Mouse (Mus musculus): ENCODE measurements around the gene Prrc2a. TPM values are rescaled to one million over a fixed set of nuclear protein-coding genes. Genes with fewer than 3 reads are reported as not detected.

Gene Prrc2a
- polyA plus RNA-seq, 1 experiment: 146 TPM

GRCm38 (mm10) chr17:35193881-35194843 lies 29.5 kb upstream of the Prrc2a start, which contains the start of gene Ltb:
Gene Ltb (plus strand): TSS chr17:35194439.
- peak within 1 kb of the TSS; percentile 44 for H3K4me3 ChIP-seq (ENCODE audit: insufficient read depth, low read depth, low read length)
- 85% methylated on average over 28 of the region's 28 CpGs for WGBS
- TF ChIP-seq CTCF (IDR thresholded peaks at IDR 0.05; ENCODE audit: insufficient read depth, low read depth, low read length) (no peak), POLR2A (IDR thresholded peaks at IDR 0.05; ENCODE audit: insufficient read depth, low read depth, low read length) (no peak)
- no peak within 1 kb of the TSS for H3K27ac ChIP-seq (ENCODE audit: insufficient read depth, low read depth, low read length)
- H3K4me1 ChIP-seq (ENCODE audit: control insufficient read depth, insufficient read depth, low read length): peaks cover 14% of the 10 kb centered on the region

- 91% methylated on average over 5 of the region's 5 CpGs for WGBS
- TF ChIP-seq CTCF (IDR thresholded peaks at IDR 0.05; ENCODE audit: insufficient read depth, low read depth, low read length) (no peak), POLR2A (IDR thresholded peaks at IDR 0.05; ENCODE audit: insufficient read depth, low read depth, low read length) (no peak)
- Histone ChIP-seq H3K4me1 (ENCODE audit: control insufficient read depth, insufficient read depth, low read length) (peaks cover 14% of the 10 kb centered on the region), H3K4me3 (ENCODE audit: insufficient read depth, low read depth, low read length) (no peak overlapping the region), H3K27ac (ENCODE audit: insufficient read depth, low read depth, low read length) (no peak overlapping the region)
Observed at GRCm38 (mm10) chr17:35192924-35193323, 28.2 kb upstream of the Prrc2a start.

GRCm38 (mm10) chr17:35191723-35192122 lies 27.0 kb upstream of the Prrc2a start:
- TF ChIP-seq CTCF (IDR thresholded peaks at IDR 0.05; ENCODE audit: insufficient read depth, low read depth, low read length): no peak
- Histone ChIP-seq H3K4me1 (ENCODE audit: control insufficient read depth, insufficient read depth, low read length) (peaks cover 15% of the 10 kb centered on the region), H3K27ac (ENCODE audit: insufficient read depth, low read depth, low read length) (no peak overlapping the region), H3K4me3 (ENCODE audit: insufficient read depth, low read depth, low read length) (no peak overlapping the region)
- WGBS: 63% methylated on average over 2 of the region's 2 CpGs

- no peak overlapping the region for H3K27ac ChIP-seq (ENCODE audit: insufficient read depth, low read depth, low read length)
- peaks cover 7% of the 10 kb centered on the region for H3K4me1 ChIP-seq (ENCODE audit: control insufficient read depth, insufficient read depth, low read length)
- WGBS: 74% methylated on average over 4 of the region's 4 CpGs
- TF ChIP-seq CTCF (IDR thresholded peaks at IDR 0.05; ENCODE audit: insufficient read depth, low read depth, low read length) (no peak), POLR2A (IDR thresholded peaks at IDR 0.05; ENCODE audit: insufficient read depth, low read depth, low read length) (no peak)
- no peak overlapping the region for H3K4me3 ChIP-seq (ENCODE audit: insufficient read depth, low read depth, low read length)
Observed at GRCm38 (mm10) chr17:35190096-35190495, 25.4 kb upstream of the Prrc2a start.

GRCm38 (mm10) chr17:35189186-35189585 lies 24.5 kb upstream of the Prrc2a start:
- TF ChIP-seq POLR2A (IDR thresholded peaks at IDR 0.05; ENCODE audit: insufficient read depth, low read depth, low read length): no peak
- no peak for TF ChIP-seq CTCF (IDR thresholded peaks at IDR 0.05; ENCODE audit: insufficient read depth, low read depth, low read length)
- H3K4me3 ChIP-seq (ENCODE audit: insufficient read depth, low read depth, low read length): no peak overlapping the region
- H3K4me1 ChIP-seq (ENCODE audit: control insufficient read depth, insufficient read depth, low read length): peaks cover 5% of the 10 kb centered on the region
- no peak overlapping the region for H3K27ac ChIP-seq (ENCODE audit: insufficient read depth, low read depth, low read length)
- WGBS: 90% methylated on average over 1 of the region's 1 CpGs

- no peak within 1 kb of the TSS for H3K27ac ChIP-seq (ENCODE audit: insufficient read depth, low read depth, low read length)
- H3K4me1 ChIP-seq (ENCODE audit: control insufficient read depth, insufficient read depth, low read length): peaks cover 5% of the 10 kb centered on the region
- no peak within 1 kb of the TSS for H3K4me3 ChIP-seq (ENCODE audit: insufficient read depth, low read depth, low read length)
- WGBS: 76% methylated on average over 7 of the region's 7 CpGs
- TF ChIP-seq POLR2A (IDR thresholded peaks at IDR 0.05; ENCODE audit: insufficient read depth, low read depth, low read length) (no peak), CTCF (IDR thresholded peaks at IDR 0.05; ENCODE audit: insufficient read depth, low read depth, low read length) (no peak)
Observed at GRCm38 (mm10) chr17:35187959-35188610, 23.4 kb upstream of the Prrc2a start, which contains the start of gene Lst1. Gene Lst1 (minus strand): TSS chr17:35188439.

- H3K4me3 ChIP-seq (ENCODE audit: insufficient read depth, low read depth, low read length): no peak overlapping the region
- WGBS: 80% methylated on average over 4 of the region's 4 CpGs
- no peak for TF ChIP-seq POLR2A (IDR thresholded peaks at IDR 0.05; ENCODE audit: insufficient read depth, low read depth, low read length)
- no peak for TF ChIP-seq CTCF (IDR thresholded peaks at IDR 0.05; ENCODE audit: insufficient read depth, low read depth, low read length)
- peaks cover 5% of the 10 kb centered on the region for H3K4me1 ChIP-seq (ENCODE audit: control insufficient read depth, insufficient read depth, low read length)
- no peak overlapping the region for H3K27ac ChIP-seq (ENCODE audit: insufficient read depth, low read depth, low read length)
Observed at GRCm38 (mm10) chr17:35187345-35187744, 22.6 kb upstream of the Prrc2a start.

GRCm38 (mm10) chr17:35186681-35187080 lies 22.0 kb upstream of the Prrc2a start:
- H3K27ac ChIP-seq (ENCODE audit: insufficient read depth, low read depth, low read length): no peak overlapping the region

More at GRCm38 (mm10) chr17:35186681-35187080, 22.0 kb upstream of the Prrc2a start:
- TF ChIP-seq CTCF (IDR thresholded peaks at IDR 0.05; ENCODE audit: insufficient read depth, low read depth, low read length) (no peak), POLR2A (IDR thresholded peaks at IDR 0.05; ENCODE audit: insufficient read depth, low read depth, low read length) (no peak)
- H3K4me3 ChIP-seq (ENCODE audit: insufficient read depth, low read depth, low read length): 0 out of 2 replicates have a peak overlapping the region, but pooled peaks have one; percentile 1
- peaks cover 5% of the 10 kb centered on the region for H3K4me1 ChIP-seq (ENCODE audit: control insufficient read depth, insufficient read depth, low read length)
- 2% methylated on average over 4 of the region's 4 CpGs for WGBS
